Mouse (Mus musculus) erythroblast, embryonic 14.5 days (primary cell): ENCODE data around the gene Ifi214. TPM values are rescaled to one million over a fixed set of nuclear protein-coding genes. Genes with fewer than 3 reads are reported as not detected.
"Not testable (repeated sequence)": the region's sequence is repeated elsewhere in the genome, so short reads cannot be mapped to it uniquely, and the experiment has no call there.

Source experiments
- H3K27me3 ChIP-seq: 2 replicates; pipeline ENCODE4 v1.6.1; 2012; ENCODE audit warnings: inconsistent platforms; ENCODE audit not compliant: control insufficient read depth
- H3K36me3 ChIP-seq: 2 replicates; pipeline ENCODE4 v1.6.1; 2012; ENCODE audit warnings: mild to moderate bottlenecking, inconsistent platforms; ENCODE audit not compliant: control insufficient read depth
- H3K4me1 ChIP-seq: 2 replicates; pipeline ENCODE4 v1.6.1; 2012; ENCODE audit warnings: inconsistent platforms; ENCODE audit not compliant: control insufficient read depth
- H3K4me3 ChIP-seq: replicated peaks from 2 replicates; pipeline ENCODE3; 2012; ENCODE audit warnings: moderate library complexity, mild to moderate bottlenecking, inconsistent platforms
- H3K9me3 ChIP-seq: 2 replicates; pipeline ENCODE4 v1.6.1; 2012; ENCODE audit warnings: low read length, inconsistent platforms, mixed read lengths; ENCODE audit not compliant: control insufficient read depth
- GATA1 ChIP-seq: IDR thresholded peaks from 2 replicates; pipeline ENCODE4 v1.6.1; 2012; ENCODE audit warnings: low read length, inconsistent platforms, mixed read lengths
- TAL1 ChIP-seq: IDR thresholded peaks from 3 replicates; pipeline ENCODE4 v1.6.1; 2012; ENCODE audit warnings: low read length, inconsistent platforms, mixed read lengths
- polyA plus RNA-seq: library from polyadenylated mRNA; stranded (reverse); fragments of >175 nt; gene quantifications from 2 replicates; pipeline ENCODE4 v1.2.3, GENCODE M21; 2012

The Ifi214 gene
- not detected in 2 replicates for polyA plus RNA-seq

DNA sequence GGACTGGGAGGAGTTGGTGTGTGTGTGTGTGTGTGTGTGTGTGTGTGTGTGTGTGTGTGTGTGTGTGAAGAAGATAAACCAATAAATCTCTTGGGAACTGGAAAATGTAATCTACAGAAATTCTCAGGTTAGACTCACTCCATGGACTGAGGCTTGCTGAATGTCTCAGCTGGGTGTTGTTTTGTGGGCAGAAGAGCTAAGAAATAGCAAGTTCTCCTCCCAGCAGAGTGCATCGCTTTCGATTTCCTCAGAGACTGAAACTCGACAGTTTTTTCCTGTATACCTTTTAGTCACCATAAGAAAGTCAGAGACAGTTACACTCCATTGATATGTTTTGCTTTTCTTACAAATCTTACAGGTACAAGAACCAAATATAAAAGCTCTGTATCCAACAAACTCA lies at the start of gene Ifi214:
Gene Ifi214 (minus strand): TSS at position 167 of the 400 bp plus-strand sequence.
- H3K36me3 ChIP-seq, H3K4me1 ChIP-seq, H3K9me3 ChIP-seq, H3K27me3 ChIP-seq, H3K4me3 ChIP-seq: not testable (repeated sequence)

DNA sequence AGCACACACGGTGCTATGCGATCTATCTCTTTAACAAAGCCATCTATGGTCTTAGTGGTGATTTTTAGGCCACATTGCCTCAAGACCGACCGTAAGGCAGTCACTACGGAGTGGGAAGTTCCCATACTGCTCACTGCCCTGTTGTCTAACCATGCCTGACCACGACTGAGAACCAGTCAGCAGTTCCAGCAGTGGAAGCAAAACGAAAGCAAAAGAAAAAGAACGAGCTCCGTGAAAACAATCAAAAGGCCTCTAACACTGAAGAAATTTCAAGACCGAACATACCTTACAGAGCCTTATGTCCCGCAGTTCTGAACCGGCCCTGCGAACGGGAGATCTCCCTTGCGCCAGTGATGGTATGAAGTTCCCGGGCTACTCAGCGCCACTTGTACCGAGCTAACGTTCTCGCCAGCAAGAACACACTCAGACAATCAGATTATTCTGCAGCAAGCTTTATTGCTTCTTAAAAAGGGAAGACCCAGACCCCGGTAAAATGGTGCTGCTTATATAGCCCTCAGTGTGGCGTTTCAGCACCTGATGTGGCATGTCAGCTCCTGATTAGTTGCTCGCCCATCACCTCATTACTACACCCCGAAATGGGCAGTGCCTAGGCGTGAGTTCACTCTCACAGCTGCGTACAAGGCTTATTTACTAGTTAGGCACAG lies 44.3 kb upstream of the Ifi214 start:
- peaks cover 31% of the 10 kb centered on the region for H3K9me3 ChIP-seq
- no peak overlapping the region for H3K4me3 ChIP-seq
- no peaks in the 10 kb centered on the region for H3K4me1 ChIP-seq
- no peak for TF ChIP-seq TAL1
- no peak for TF ChIP-seq GATA1
- no peaks in the 10 kb centered on the region for H3K36me3 ChIP-seq
- H3K27me3 ChIP-seq = no peaks in the 10 kb centered on the region

DNA sequence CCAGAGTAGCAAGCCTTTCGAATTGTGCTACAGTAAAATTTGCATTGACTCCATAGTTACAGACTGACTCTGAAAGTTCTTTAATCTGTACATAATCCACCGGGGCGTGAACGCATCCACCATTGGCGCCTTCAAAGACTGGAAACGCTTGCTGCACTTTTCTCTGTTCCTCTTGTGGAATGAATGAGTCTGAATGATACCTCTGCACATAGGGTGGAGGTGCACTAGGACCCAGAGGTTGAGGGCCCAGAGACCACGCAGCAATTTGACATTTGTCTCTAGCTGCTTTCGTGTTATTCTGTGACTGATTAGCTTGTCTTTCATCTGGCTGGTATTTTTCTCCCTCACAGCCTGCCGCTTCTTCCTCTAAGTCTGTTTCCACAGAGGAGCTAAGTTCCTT lies 43.3 kb upstream of the Ifi214 start:
- H3K9me3 ChIP-seq = peaks cover 34% of the 10 kb centered on the region
- H3K4me1 ChIP-seq = no peaks in the 10 kb centered on the region
- TF ChIP-seq TAL1 (no peak), GATA1 (no peak)
- no peaks in the 10 kb centered on the region for H3K36me3 ChIP-seq
- no peaks in the 10 kb centered on the region for H3K27me3 ChIP-seq
- no peak overlapping the region for H3K4me3 ChIP-seq

DNA sequence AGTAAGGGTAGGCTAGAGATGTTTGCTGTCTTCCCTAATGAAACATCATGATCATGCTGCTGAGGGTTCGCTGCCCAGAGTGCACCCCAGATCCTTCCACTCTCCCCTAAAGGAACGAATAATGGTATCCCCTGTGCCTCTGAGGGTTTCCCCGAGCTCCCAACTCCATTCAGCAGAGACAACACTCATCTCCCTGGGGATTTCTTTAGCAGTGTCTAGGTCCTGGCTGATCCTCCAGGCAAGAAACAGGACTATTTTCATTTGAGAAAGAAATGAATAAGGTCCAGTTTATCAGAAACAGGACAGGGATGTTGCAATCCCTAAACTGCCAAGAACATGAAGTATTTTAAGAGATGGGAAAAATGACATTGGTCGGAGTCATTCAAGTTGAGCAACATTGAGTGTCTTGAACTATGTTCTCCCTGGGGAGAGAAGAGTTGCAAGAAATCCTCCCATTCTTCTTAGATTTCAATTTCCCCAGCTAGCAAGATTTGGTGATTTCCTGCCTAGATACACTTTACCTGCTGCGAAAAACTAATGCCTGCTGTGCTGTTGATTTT lies 14.8 kb upstream of the Ifi214 start:
- not testable (repeated sequence) for H3K27me3 ChIP-seq, H3K9me3 ChIP-seq, H3K4me3 ChIP-seq, H3K4me1 ChIP-seq, H3K36me3 ChIP-seq

DNA sequence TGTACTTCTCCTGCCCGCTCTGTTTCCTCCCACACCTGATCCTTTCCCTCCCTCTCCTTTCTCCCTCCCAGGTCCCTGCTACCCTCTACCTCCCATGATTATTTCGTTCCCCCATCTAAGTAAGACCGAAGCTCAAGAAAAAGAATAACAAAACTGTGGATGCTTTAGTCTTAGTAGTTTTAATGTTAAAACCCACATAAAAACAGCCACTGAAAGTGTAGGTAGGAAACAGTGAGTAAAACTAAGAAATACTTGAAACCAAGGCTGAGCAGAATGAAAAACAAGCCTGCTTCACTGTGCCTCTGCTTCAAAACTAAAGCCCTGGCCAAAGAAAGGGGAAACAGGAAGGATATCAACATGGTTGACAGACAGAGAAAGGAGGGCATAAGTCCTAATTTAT lies 13.0 kb upstream of the Ifi214 start:
- H3K36me3 ChIP-seq, H3K9me3 ChIP-seq, H3K27me3 ChIP-seq, H3K4me1 ChIP-seq, H3K4me3 ChIP-seq: not testable (repeated sequence)

DNA sequence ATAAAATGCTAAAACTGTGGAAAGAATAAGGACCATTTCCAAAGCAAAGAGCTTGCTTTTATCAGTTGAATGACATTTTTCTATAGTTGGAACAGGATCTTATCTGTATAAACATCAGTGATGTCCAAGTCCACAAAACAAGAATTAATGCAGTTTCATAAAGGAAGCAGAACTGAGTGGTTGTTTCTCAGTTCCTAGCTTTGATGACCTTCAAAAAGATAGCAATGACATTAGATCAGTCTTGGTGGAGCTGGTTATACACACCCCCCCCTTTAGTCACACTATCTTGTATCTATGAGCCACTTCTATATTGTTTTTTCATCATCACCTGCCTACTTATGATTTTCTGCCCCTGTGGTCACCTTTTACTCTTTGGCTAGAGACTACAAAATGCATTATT lies 14.3 kb downstream of the Ifi214 start:
- H3K36me3 ChIP-seq = no peaks in the 10 kb centered on the region
- no peak for TF ChIP-seq GATA1
- no peak for TF ChIP-seq TAL1
- no peaks in the 10 kb centered on the region for H3K9me3 ChIP-seq
- no peaks in the 10 kb centered on the region for H3K27me3 ChIP-seq
- no peak overlapping the region for H3K4me3 ChIP-seq
- no peaks in the 10 kb centered on the region for H3K4me1 ChIP-seq

DNA sequence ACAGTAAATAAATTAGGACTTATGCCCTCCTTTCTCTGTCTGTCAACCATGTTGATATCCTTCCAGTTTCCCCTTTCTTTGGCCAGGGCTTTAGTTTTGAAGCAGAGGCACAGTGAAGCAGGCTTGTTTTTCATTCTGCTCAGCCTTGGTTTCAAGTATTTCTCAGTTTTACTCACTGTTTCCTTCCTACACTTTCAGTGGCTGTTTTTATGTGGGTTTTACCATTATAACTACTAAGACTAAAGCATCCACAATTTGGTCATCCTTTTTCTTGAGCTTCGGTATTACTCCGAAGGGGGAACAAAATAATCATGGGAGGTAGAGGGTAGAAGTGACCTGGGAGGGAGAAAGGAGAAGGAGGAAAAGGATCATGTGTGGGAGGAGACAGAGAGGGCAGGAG lies 25.2 kb downstream of the Ifi214 start:
- not testable (repeated sequence) for H3K36me3 ChIP-seq

DNA sequence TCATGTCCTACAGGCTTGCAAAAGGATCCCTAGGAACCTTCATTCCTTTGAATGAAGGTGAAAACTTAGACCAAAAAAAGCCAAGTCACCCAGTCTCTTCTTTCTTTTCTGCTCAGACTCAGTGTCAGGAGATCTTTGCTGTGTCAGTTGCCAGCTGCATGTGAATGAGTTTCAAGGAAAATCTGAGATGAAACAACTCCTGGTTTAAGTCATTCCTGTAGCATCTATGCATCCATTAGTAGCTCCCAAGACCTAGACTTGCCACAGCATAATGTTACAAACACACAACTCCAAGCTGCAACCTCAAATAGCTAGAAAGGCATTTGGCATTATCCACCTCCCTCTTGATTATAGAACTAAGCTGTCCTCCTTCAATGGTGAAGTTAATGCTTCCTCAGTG lies 44.3 kb downstream of the Ifi214 start:
- H3K4me3 ChIP-seq, H3K4me1 ChIP-seq, H3K9me3 ChIP-seq, H3K36me3 ChIP-seq, H3K27me3 ChIP-seq: not testable (repeated sequence)

More for the DNA sequence above, 25.2 kb downstream of the Ifi214 start:
- not testable (repeated sequence) for H3K4me1 ChIP-seq, H3K27me3 ChIP-seq, H3K4me3 ChIP-seq, H3K9me3 ChIP-seq

DNA sequence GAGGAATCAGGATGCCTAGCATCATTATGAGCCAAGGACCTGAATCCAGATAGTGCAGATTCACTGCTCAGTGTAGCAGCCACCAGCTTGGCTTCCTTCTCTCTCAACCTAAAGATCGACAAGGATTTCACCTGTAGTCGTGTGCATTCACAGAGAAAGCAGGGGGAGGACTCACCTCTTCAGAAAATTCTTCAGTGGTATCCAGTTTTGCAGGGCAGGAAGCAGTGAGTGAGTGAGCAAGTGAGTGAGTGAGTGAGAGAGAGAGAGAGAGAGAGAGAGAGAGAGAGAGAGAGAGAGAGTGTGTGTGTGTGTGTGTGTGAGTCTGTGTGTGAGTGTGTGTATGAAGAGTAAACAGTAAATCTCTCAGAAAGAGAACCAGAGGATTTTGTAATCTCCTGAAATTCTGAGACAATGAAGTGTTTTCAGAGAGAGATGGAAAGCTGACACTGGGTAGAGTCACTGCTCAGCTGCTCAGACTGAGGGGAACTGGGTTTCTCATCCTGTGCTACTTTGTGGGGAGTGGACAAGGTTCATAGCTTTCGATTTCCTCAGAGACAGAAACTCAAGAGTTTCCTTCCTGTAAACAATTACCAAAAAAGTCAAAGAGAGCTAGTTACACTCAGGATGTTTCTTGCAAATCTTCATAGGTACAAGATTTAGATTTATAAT lies 44.8 kb downstream of the Ifi214 start, which contains the start of gene Ifi206:
Gene Ifi206 (minus strand): TSS at position 230 of the 669 bp plus-strand sequence.
- not testable (repeated sequence) for H3K4me3 ChIP-seq, H3K36me3 ChIP-seq, H3K9me3 ChIP-seq, H3K4me1 ChIP-seq, H3K27me3 ChIP-seq

DNA sequence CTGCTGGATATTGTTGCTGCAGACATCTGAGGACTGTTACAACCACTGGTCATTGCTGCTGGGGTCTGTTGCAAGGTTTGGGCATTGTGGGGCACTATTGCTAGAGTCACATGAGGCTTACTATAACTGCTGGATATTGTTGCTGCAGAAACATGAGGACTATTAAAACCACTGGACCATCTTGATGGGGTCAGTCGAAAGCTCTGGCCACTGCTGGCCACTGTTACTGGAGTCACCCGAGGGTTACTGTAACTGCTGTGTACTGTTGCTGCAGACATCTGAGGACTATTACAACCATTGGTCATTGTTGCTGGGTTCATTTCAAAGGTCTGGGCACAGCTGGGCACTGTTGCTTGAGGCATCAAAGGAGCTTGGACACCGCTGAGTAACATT lies 54.6 kb downstream of the Ifi214 start:
- H3K4me1 ChIP-seq, H3K4me3 ChIP-seq, H3K36me3 ChIP-seq, H3K27me3 ChIP-seq, H3K9me3 ChIP-seq: not testable (repeated sequence)

DNA sequence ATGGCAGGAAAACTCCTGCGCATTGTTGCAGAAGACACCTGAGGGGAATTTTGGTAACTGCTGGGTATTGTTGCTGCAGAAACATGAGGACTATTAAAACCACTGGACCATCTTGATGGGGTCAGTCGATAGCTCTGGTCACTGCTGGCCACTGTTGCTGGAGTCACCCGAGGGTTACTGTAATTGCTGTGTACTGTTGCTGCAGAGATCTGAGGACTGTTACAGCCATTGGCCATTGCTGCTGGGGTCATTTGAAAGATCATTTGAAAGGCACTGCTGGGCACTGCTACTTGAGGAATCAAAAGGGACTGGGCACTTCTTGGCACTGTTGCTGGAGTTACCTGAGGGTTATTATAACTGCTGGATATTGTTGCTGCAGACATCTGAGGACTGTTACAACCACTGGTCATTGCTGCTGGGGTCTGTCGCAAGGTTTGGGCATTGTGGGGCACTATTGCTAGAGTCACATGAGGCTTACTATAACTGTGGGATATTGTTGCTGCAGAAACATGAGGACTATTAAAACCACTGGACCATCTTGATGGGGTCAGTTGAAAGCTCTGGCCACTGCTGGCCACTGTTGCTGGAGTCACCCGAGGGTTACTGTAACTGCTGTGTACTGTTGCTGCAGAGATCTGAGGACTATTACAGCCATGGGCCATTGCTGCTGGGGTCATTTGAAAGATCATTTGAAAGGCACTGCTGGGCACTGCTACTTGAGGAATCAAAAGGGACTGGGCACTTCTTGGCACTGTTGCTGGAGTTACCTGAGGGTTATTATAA lies 55.2 kb downstream of the Ifi214 start:
- not testable (repeated sequence) for H3K36me3 ChIP-seq, H3K4me3 ChIP-seq, H3K4me1 ChIP-seq, H3K27me3 ChIP-seq, H3K9me3 ChIP-seq
